Mouse (Mus musculus) c-Kit-positive CD71-positive TER-119-positive erythroid progenitor cells, embryonic 14.5 days (primary cell): ENCODE results near the gene Guk1.

Experiments
- DNase-seq: peaks from one replicate; pipeline ENCODE4 v3.0.0-alpha.2; 2013; ENCODE audit warnings: low spot score

Guk1 gene

DNA sequence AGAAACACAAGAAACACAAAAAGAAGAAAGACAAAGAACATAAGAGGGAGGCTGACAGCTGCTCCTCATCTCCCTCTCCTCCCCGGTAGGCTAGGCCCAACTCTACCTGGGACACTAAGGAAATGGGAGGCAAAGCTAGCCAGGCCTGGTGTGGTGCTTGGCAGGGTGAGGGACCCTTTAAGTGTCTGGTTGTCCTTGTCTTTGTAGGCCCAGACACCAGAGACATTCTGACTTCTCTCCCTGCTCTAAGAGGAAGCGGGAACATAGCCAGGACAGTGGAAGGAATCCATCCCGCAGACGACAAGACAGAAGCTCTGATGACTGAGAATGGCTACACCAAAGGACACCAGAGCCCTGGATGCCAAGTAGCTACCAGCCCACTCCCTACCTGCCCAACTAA, 18.0 kb upstream of the Guk1 start:
- DNase-seq = no peak

DNA sequence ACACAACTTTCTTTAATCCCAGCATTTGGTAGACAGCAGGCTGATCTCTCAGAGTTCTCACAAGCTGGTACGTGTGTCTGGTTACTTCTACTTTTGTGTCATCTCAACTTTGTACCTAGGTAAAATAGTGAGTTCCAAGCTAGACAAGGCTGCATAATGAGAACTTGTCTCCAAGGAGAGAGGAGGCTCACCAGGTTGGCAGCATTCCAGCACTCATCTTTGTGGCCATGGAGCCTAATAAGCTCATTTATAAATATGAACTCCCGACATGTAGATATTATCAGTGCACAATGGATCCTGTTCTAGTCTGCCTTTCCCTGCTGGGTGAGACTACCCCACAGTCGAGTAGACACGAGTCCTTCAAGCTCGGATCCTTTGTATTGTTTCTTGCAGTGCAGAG, 17.6 kb upstream of the Guk1 start:
- DNase-seq = no peak

DNA sequence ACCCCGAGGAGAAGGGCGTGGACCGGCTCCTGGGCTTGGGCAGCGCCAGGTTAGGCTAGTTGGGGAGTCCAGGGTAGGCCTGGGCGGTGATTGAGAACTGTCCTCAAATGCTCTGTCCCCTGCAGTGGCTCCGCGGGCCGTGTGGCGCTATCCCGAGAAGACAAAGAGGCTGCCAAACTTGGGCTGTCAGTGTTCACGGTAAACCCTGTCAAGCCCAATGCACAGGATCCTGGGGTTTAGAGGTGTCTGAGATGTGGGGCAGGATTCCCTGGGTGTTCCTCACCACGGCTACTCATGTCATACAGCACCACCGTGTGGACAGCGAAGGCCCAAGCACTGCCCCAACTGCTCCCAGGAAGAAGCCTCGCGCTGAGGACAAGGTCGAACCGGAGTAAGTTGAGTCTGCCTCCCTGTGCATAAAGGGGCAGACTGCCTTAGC, 17.0 kb upstream of the Guk1 start:
- peak; percentile 79 for DNase-seq

DNA sequence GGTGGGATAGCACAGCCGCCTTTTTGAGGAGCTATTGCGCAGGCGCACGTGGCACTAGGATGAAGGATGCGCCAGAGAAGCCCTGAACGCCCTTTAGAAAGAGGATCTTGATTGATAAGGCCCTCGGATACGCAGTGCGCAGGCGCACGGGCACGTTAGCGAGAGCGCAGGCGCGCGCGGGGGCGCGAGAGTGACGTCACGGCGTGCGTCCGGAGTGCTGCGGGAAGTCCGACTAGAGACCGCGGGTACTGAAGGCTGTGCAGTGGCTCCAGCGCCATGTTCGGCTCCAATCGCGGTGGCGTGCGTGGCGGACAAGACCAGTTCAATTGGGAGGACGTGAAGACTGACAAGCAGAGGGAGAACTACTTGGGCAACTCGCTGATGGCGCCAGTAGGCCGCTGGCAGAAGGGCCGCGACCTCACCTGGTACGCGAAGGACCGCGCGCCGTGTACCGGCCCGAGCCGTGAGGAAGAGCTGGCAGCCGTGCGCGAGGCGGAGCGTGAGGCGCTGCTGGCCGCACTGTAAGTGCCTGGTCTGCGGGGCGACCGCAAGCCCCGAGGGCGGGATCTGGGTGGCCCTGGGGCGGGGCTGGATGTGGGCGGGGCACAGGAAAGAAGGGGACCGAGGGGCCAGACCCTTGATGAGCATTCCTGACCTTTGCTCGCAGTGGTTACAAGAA, 16.3 kb upstream of the Guk1 start, which contains the start of gene 2310033P09Rik:
2310033P09Rik (plus strand) TSS at position 169 of the 679 bp plus-strand sequence.
- peak; percentile 91 for DNase-seq

DNA sequence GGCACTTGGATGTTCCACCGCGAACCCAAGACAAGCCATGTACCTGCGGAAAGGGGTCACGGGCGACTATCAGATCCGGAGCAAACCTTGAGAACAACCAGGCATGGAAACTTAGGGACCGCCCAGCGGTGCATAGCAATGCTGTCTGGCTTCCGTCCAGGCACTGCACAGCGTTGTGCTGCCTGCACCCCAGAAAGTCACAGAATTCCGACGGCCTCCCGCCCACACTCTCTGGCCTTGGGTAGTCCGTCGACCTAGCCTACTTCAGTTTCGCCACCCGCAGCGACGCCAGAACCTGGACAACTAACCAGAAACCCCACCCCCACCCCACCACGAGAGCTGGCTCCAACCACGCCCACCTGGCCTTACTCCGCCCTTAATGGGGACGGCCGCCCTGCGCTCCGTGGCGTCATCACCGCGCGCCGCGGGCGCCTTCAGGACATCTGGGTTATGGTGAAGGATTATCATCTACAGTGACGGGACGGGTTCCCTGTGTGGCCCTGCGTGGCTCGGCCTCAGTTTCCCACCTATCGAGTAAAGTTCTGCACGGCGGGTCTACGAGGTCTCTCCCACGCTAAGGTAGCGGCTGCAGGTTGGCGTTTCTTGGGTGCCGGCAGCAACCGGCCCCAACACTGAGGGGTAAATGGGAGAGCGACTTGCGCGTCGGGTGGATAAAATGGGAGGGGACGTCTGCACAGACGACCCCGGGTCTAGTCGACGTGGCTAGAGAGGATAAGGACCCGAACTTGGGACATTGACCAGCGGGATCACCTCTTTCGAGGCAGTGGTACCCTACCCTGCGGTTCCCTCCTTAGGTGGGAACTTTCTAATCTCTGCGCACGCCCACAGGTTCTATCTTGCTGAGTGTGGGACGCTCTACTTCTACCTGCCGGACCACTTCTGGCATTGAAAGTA, 10.3 kb upstream of the Guk1 start, which contains the start of gene Mrpl55:
Mrpl55 (plus strand) TSS at position 406 of the 915 bp plus-strand sequence.
- peak; percentile 90 for DNase-seq

DNA sequence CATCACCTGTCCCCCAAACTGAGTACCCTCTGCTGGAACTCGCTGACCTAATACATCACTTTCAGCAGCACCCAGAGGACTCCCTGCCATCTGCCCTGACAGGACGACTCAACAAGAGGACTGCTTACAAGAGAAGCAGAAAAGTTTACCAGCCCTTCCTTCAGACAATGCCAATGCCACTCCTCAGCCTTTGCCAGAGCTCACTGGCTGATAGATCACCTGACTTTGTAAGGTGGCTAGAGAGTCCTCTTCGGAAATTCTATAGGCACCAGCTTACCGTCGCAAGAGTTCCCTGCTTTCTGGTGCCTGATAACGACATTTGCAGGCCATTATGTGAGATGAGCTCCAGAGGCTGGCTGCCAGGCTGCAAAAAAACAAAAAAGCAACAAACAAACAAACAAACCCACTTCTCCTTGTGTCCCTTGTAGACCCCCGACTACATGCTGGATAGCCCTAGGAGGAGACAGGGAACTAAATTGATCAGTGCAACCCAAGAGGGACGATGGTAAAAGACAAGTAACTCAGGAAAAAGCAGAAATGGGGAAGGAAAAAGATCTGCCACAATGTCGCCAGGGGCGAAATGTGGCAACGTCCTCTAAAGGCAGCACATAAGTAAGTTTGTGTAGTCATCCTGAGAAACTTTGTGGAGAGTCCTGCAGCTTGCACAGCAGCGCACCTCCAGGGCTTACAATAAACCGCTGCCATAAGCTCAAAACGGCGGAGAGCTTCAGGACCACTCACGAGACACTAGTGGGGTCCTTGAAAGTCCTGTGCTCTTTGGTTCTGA, 9.4 kb upstream of the Guk1 start:
- peak; percentile 37 for DNase-seq

DNA sequence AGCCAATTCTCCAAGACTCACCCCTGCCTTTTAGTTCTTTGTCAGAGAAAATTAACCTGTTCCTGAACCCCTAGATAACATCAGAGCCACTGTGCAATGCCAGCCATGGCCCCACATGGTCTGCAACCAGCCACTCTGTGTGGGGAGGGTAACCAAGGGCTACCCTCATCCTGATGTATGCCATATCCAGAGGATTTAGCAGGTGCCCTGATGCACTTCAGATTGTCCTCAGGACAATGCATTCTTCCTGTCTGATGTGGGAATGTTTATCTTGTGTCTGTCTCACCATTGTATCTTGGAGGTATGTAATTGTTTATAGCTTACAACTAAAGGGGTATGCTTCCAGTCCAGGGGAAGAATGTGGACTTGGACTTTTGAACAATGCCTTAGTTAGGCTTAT, 4.2 kb upstream of the Guk1 start:
- no peak for DNase-seq

DNA sequence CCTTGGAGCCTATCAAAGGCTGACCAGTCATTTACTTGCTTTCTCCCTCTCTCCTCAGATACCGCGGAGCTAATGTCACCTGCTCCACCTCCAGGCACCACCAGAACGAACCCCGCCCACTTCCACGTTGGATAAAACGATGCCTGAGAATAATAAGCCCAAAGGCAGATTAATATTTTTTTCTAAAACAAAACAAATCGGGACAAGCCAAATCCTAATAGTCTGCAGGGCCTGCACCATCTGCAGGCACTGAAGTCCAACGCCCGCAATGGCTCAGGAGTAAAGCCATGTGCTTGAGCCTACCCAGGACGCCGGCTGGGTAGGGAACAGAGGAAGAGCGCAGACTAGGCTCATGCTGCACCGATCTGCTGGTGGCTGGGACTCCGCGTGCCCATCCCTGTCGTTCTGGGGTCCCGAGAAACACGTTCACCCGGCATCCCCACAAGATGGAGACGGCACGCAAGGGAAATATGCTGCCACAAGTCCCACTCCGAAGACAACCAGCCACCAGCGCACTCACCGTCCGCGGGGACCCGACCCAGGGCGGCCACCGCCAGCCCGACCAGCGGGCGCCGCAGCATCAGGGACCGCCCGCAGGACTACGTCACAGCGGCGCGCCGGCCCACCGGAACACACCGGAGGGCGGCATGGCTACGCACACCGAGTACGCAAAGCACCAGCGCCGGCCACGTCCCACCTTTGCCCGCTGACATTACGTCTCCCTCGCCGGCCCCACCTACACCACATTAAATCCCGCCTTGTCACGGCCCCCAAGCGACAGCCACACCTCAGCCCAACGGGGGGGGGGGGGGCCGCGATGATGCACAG, 567 bp downstream of the Guk1 start:
- DNase-seq = peak; percentile 79

DNA sequence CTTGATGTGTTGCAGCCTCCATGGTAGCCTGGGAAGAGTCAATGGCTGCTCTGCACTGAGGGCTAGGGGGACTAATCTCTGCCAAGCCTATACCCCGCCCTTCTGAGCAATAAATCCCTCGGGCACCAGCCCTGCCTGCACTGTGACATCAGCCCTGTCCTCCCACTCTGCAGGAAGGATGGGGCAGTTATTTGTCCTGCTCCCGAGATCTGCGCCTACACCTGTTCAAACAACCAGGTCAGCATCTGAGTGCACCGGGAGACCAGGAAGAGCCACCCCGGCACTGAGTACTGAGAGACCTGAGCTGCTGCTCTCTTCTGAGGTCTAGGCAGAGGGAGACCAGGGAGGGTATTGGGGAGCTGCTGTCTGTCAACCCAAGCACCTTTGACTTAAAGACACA, 4.3 kb downstream of the Guk1 start:
- no peak for DNase-seq

DNA sequence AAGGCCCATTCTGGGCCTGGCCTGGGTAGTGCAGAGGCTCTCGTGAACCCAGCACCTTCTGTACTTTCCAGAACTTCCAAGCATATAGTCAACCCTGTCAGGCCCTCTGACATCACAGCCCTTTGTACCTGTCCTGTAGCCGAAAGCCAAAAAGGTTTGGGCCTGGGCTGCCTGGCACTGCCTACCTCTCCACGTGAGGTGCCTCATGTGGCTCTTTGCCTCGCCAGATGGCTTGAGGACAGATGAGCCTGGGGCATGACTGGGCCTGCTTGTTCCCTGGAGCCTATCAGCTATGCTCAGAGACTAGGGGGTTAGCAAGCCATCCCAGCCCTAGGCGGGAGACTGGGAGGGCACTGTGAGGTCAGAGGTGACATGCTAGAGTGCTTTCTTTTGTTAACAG, 6.5 kb downstream of the Guk1 start:
- DNase-seq = no peak

DNA sequence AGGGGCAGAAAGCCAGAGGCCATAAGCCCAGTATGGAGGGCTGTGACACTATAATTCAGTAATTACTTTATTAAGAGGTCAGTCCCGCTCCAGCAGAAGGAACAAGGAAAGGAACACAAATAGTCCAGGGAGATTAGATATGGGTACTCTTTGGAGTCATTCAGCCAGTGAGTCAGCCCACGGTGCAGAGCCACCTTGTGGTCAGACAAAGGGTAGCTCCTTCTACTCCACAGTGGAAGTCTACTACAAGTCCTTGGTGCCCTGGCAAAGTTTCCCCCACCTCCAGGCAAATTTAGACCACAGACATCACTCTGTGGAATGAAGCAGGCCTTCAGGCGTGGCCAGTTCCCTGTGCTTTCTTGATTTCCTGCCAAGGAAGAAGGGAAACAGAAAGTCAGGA, 8.2 kb downstream of the Guk1 start:
- peak; percentile 72 for DNase-seq

DNA sequence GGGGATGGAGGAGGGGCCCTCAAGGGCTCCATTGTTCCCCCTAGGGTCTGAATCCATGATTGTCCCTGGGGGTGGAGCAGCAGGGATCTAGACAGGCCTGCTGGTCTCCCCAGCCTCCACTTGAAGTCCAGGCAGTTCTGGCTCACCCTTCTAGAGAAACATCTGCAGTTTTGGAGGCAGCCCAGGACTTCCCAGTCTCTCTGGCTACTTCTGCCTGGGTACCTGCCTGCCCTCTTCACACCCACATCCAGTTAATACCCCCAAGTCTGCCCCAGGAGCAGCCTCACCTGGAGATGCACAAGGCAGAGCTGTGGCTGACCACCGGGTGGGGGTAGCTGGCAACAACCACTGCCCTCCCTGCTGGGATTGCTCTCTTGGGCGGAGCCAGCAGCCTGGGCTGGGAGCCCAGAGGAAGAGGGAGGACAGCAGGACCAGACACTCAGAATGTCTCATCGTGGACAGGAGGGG, 9.1 kb downstream of the Guk1 start, which contains the start of gene Gjc2:
Gjc2 (minus strand) TSS at position 350 of the 468 bp plus-strand sequence.
- no peak for DNase-seq

DNA sequence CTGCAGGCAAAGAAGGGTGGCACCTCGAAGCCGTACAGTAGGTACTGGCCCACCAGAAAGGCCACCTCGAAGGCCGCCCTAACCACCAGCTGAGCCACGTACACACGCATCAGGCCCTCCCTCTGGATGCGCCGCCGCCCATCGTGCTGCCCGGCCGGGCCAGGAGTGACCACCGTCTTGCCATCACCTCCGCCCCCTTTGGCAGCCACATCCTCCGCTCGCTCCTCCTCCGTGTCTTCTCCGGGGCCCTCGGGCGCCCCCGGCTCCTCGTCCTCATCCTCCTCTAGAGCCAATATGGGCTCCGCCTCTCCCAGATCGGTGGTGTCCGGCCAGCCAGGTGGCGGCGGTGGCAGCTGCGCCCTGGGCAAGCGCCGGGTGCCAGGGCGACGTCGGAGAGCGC, 15.1 kb downstream of the Guk1 start:
- no peak for DNase-seq

DNA sequence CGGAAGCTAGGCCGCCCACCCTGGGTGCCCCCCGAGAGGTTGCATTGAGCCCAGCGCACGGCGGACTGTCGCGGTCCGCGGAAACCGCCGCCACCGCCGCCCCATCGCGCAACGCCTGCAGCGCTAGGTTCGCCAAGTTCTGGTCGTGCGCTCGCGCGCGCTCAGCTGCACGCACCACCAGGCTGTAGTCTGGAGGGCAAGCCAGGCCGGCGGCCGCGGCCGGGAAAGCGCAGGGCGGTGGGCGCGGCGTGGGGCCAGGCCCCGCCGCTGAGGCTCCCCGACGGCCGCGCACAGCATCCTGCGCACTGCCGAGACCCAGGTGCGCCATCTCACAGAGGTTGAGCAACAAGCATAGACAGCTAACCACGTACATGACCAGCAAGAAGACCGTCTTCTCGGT, 15.5 kb downstream of the Guk1 start:
- DNase-seq = no peak

DNA sequence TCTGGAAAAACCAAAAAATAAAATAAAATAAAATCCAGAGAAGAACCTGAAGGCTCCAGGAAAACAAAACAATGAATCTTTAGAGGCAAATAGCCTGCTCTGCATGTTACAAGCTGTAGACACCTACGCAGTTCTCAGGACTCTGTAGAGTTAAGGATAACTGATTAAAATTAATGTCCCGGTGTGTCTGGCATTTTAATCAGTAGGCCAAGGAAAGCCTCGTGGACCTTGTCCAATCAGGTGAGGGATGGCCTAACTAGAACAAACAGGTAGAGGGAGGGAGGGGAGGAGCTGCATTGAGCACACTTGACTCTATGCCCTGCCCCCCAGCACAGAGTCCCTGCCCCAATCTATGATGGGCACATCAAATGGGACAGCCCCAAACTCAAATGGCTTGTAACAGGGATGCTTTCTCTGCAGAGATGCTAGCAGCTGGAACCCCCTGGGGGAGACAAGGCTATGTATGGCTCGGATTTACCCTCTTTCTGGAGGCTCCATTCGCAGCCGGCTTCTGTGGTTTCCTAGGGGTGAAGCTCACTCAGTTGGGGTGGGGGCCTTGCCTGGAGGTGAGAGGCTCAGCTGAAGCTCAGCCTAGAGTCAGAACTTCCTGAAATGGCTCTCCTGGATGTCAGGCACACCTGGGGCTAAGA, 17.7 kb downstream of the Guk1 start:
- DNase-seq = peak; percentile 64

DNA sequence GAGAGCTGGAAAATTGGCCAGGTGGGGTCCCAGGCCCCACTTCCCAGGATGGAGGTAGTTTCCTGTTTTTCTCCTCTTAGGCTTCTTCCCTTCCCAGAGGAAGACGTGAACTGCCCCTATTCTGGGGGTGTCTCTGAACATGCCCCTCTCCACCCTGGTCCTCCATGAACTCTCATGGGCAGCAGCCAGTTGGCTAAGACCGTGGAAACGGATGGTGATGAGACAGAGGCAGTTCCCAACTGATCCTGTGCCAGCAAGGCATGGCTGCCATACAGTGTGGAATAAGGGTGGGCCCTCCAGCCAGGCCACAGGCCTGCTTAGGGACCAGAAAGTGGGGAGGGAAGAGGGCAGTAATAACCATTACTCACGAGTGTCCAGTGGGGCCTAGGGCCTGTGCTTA, 21.5 kb downstream of the Guk1 start:
- no peak for DNase-seq

DNA sequence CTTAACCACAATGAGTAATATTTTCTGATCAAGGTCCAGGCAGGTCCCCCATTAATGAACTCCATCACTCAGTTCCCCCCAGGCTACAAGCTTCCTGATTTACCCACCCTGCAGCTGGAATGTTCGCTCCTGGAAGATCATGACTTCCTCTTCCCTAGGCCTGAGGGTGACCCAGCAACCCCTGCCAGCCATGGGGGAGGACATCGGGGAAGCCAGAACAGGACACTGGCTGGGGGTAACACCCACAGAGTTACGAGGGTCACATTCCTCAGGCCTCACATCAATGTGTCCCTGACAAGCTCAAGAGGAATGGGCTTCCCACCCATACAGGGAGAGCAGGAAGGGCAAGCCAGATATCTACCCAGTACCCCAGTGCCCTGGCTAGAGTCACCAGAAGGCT, 22.2 kb downstream of the Guk1 start:
- DNase-seq = no peak

DNA sequence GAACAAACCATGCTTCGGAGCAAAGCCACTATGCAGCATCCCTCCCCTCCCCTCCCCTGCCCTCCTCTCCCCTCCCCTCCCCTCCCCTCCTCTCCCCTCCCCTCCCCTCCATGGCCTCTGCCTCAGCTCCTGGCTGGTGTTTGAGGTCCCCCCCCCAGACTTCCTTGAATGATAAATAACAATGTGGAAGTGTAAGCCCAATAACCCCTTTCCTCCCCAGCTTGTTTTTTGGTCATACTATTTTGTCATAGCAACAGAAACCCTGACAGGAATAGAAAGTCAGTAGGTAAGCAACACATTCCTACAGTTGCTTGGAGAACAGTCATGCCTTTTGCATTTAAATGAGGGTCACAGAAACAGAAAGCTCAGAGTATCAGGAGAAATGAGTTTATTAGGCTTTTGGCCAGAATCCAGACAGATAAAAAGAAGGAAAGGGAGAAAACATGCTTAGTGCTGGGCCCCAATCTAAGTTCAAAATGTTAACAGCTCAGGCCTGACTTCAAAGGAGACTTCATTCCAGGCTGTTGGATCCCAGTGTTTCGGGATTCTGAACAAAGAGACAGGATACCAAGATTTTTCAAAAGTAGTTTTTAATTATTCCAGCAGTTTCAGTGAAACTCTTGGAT, 26.3 kb downstream of the Guk1 start:
- peak; percentile 34 for DNase-seq

DNA sequence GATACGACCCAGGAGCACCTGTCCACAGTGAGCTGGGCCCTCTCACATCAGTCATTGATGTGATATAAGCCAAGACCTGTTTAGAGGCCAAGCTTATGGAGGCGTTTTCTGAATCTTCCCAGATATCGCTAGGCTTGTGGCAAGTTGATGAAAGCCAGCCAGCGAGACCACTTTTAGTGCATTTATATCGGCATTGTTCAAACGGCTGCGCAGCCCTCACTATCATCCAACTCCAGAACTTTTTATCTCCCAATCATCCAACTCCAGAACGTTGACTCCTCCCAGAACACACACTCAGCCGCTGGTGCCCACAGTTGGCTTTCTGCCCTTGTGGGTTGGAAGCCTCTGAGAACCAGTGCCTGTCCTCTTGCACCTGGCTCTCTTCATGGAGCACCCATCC, 27.6 kb downstream of the Guk1 start:
- DNase-seq = peak; percentile 97
